Mouse (Mus musculus): ENCODE data around the gene Zbtb3.

Gene Zbtb3

GRCm38 (mm10) chr19:8839908-8840791, 37.8 kb downstream of the Zbtb3 start:
- peak in 1 of 2 experiments; percentile 69 for DNase-seq (ENCODE audit: low spot score in 2 of 2)

GRCm38 (mm10) chr19:8841012-8841411, 38.7 kb downstream of the Zbtb3 start:
- DNase-seq (ENCODE audit: low spot score in 2 of 2): no peak

GRCm38 (mm10) chr19:8842961-8843360, 40.6 kb downstream of the Zbtb3 start:
- DNase-seq (ENCODE audit: low spot score in 2 of 2): no peak

GRCm38 (mm10) chr19:8844371-8845129, 42.2 kb downstream of the Zbtb3 start:
- peak in 1 of 2 experiments; percentile 74 for DNase-seq (ENCODE audit: low spot score in 2 of 2)

- no peak for DNase-seq (ENCODE audit: low spot score in 2 of 2)
Measured at GRCm38 (mm10) chr19:8848356-8848755, 46.0 kb downstream of the Zbtb3 start.

- no peak for DNase-seq (ENCODE audit: low spot score in 2 of 2)
Measured at GRCm38 (mm10) chr19:8850402-8850901, 48.1 kb downstream of the Zbtb3 start, which contains the start of gene Lrrn4cl. Lrrn4cl (plus strand) TSS chr19:8850768.

GRCm38 (mm10) chr19:8851639-8852038, 49.3 kb downstream of the Zbtb3 start:
- DNase-seq (ENCODE audit: low spot score in 2 of 2): no peak

- no peak for DNase-seq (ENCODE audit: low spot score in 2 of 2)
Measured at GRCm38 (mm10) chr19:8852236-8852928, 50.0 kb downstream of the Zbtb3 start.

GRCm38 (mm10) chr19:8853117-8853516, 50.8 kb downstream of the Zbtb3 start:
- DNase-seq (ENCODE audit: low spot score in 2 of 2): no peak

Data from frontal cortex, postnatal 14 days (tissue).